Mouse (Mus musculus): ENCODE results near the gene Ucp3. TPM values are rescaled to one million over a fixed set of nuclear protein-coding genes. Genes with fewer than 3 reads are reported as not detected.

Ucp3 gene
- total and polyA plus RNA-seq, 2 experiments from 2014 or later: 0.16 TPM; not detected in 1

- Histone ChIP-seq H3K4me1 (ENCODE audit: insufficient read depth, low read length) (no peaks in the 10 kb centered on the region), H3K27me3 (ENCODE audit: insufficient read depth, low read length) (no peaks in the 10 kb centered on the region), H3K4me2 (ENCODE audit: low read depth, low read length, poor library complexity, severe bottlenecking) (no peak overlapping the region), H3K9me3 (ENCODE audit: low read length) (no peaks in the 10 kb centered on the region), H3K36me3 (ENCODE audit: insufficient read depth, low read length) (peaks cover 25% of the 10 kb centered on the region), H3K27ac (ENCODE audit: low read depth, low read length) (no peak overlapping the region), H3K9ac (replicated peaks; ENCODE audit: low read length, poor library complexity, severe bottlenecking) (no peak overlapping the region), H3K4me3 (ENCODE audit: low read depth, low read length) (no peak overlapping the region)
- TF ChIP-seq CTCF (IDR thresholded peaks at IDR 0.05): no peak
- no peak for ATAC-seq (ENCODE audit: low FRiP score)
- WGBS: 79% methylated on average over 6 of the region's 6 CpGs
- peak; percentile 47 for DNase-seq (ENCODE audit: low spot score)
These were observed 11.1 kb upstream of the Ucp3 start for GRCm38 (mm10) chr7:100461621-100462151.

- ATAC-seq (ENCODE audit: low FRiP score): no peak
- TF ChIP-seq CTCF (IDR thresholded peaks at IDR 0.05): no peak
These were observed 9.6 kb upstream of the Ucp3 start for GRCm38 (mm10) chr7:100463194-100463593.

GRCm38 (mm10) chr7:100463757-100464156 is 9.0 kb upstream of the Ucp3 start:
- no peak for ATAC-seq (ENCODE audit: low FRiP score)
- no peak overlapping the region for H3K9ac ChIP-seq (replicated peaks; ENCODE audit: low read length, poor library complexity, severe bottlenecking)
- no peak for DNase-seq (ENCODE audit: low spot score)
- no peak for TF ChIP-seq CTCF (IDR thresholded peaks at IDR 0.05)
- H3K4me2 ChIP-seq (ENCODE audit: low read depth, low read length, poor library complexity, severe bottlenecking): no peak overlapping the region
- H3K4me3 ChIP-seq (ENCODE audit: low read depth, low read length): no peak overlapping the region
- H3K27me3 ChIP-seq (ENCODE audit: insufficient read depth, low read length): no peaks in the 10 kb centered on the region
- H3K27ac ChIP-seq (ENCODE audit: low read depth, low read length): no peak overlapping the region
- H3K36me3 ChIP-seq (ENCODE audit: insufficient read depth, low read length): peaks cover 15% of the 10 kb centered on the region
- no peaks in the 10 kb centered on the region for H3K4me1 ChIP-seq (ENCODE audit: insufficient read depth, low read length)
- WGBS: 90% methylated on average over 10 of the region's 10 CpGs
- H3K9me3 ChIP-seq (ENCODE audit: low read length): no peaks in the 10 kb centered on the region

More at GRCm38 (mm10) chr7:100463194-100463593, 9.6 kb upstream of the Ucp3 start:
- no peak overlapping the region for H3K27ac ChIP-seq (ENCODE audit: low read depth, low read length)
- no peak for DNase-seq (ENCODE audit: low spot score)
- no peaks in the 10 kb centered on the region for H3K9me3 ChIP-seq (ENCODE audit: low read length)
- H3K36me3 ChIP-seq (ENCODE audit: insufficient read depth, low read length): peaks cover 15% of the 10 kb centered on the region
- H3K4me2 ChIP-seq (ENCODE audit: low read depth, low read length, poor library complexity, severe bottlenecking): no peak overlapping the region
- H3K4me3 ChIP-seq (ENCODE audit: low read depth, low read length): no peak overlapping the region
- no peaks in the 10 kb centered on the region for H3K4me1 ChIP-seq (ENCODE audit: insufficient read depth, low read length)
- no peaks in the 10 kb centered on the region for H3K27me3 ChIP-seq (ENCODE audit: insufficient read depth, low read length)
- H3K9ac ChIP-seq (replicated peaks; ENCODE audit: low read length, poor library complexity, severe bottlenecking): no peak overlapping the region
- WGBS: 89% methylated on average over 9 of the region's 9 CpGs

- ATAC-seq (ENCODE audit: low FRiP score): no peak
- 93% methylated on average over 7 of the region's 7 CpGs for WGBS
- H3K27ac ChIP-seq (ENCODE audit: low read depth, low read length): no peak overlapping the region
- H3K36me3 ChIP-seq (ENCODE audit: insufficient read depth, low read length): peaks cover 17% of the 10 kb centered on the region
- no peak for DNase-seq (ENCODE audit: low spot score)
- H3K27me3 ChIP-seq (ENCODE audit: insufficient read depth, low read length): no peaks in the 10 kb centered on the region
- no peak overlapping the region for H3K4me3 ChIP-seq (ENCODE audit: low read depth, low read length)
- no peaks in the 10 kb centered on the region for H3K4me1 ChIP-seq (ENCODE audit: insufficient read depth, low read length)
- no peak for TF ChIP-seq CTCF (IDR thresholded peaks at IDR 0.05)
- no peak overlapping the region for H3K9ac ChIP-seq (replicated peaks; ENCODE audit: low read length, poor library complexity, severe bottlenecking)
- H3K4me2 ChIP-seq (ENCODE audit: low read depth, low read length, poor library complexity, severe bottlenecking): no peak overlapping the region
- no peaks in the 10 kb centered on the region for H3K9me3 ChIP-seq (ENCODE audit: low read length)
These were observed 8.5 kb upstream of the Ucp3 start for GRCm38 (mm10) chr7:100464248-100464647.

- H3K4me2 ChIP-seq (ENCODE audit: low read depth, low read length, poor library complexity, severe bottlenecking): no peak overlapping the region
- no peak overlapping the region for H3K27ac ChIP-seq (ENCODE audit: low read depth, low read length)
- H3K36me3 ChIP-seq (ENCODE audit: insufficient read depth, low read length): peaks cover 16% of the 10 kb centered on the region
- DNase-seq (ENCODE audit: low spot score) (no peak), ATAC-seq (ENCODE audit: low FRiP score) (no peak)
- H3K9me3 ChIP-seq (ENCODE audit: low read length): no peaks in the 10 kb centered on the region
- 80% methylated on average over 4 of the region's 4 CpGs for WGBS
- no peaks in the 10 kb centered on the region for H3K27me3 ChIP-seq (ENCODE audit: insufficient read depth, low read length)
- H3K4me3 ChIP-seq (ENCODE audit: low read depth, low read length): no peak overlapping the region
- no peaks in the 10 kb centered on the region for H3K4me1 ChIP-seq (ENCODE audit: insufficient read depth, low read length)
- H3K9ac ChIP-seq (replicated peaks; ENCODE audit: low read length, poor library complexity, severe bottlenecking): no peak overlapping the region
- no peak for TF ChIP-seq CTCF (IDR thresholded peaks at IDR 0.05)
These were observed 7.5 kb upstream of the Ucp3 start for GRCm38 (mm10) chr7:100465248-100465647.

GRCm38 (mm10) chr7:100465656-100466309 is 7.0 kb upstream of the Ucp3 start:
- ATAC-seq (ENCODE audit: low FRiP score) (no peak), DNase-seq (ENCODE audit: low spot score) (no peak)
- no peak overlapping the region for H3K4me3 ChIP-seq (ENCODE audit: low read depth, low read length)
- H3K4me2 ChIP-seq (ENCODE audit: low read depth, low read length, poor library complexity, severe bottlenecking): no peak overlapping the region
- TF ChIP-seq CTCF (IDR thresholded peaks at IDR 0.05): no peak
- H3K9ac ChIP-seq (replicated peaks; ENCODE audit: low read length, poor library complexity, severe bottlenecking): no peak overlapping the region
- no peaks in the 10 kb centered on the region for H3K4me1 ChIP-seq (ENCODE audit: insufficient read depth, low read length)
- H3K9me3 ChIP-seq (ENCODE audit: low read length): no peaks in the 10 kb centered on the region
- no peak overlapping the region for H3K27ac ChIP-seq (ENCODE audit: low read depth, low read length)
- WGBS: 66% methylated on average over 5 of the region's 5 CpGs
- H3K27me3 ChIP-seq (ENCODE audit: insufficient read depth, low read length): no peaks in the 10 kb centered on the region
- H3K36me3 ChIP-seq (ENCODE audit: insufficient read depth, low read length): peaks cover 21% of the 10 kb centered on the region
